Mouse (Mus musculus): ENCODE measurements around the gene Dennd5a. TPM values are rescaled to one million over a fixed set of nuclear protein-coding genes. Genes with fewer than 3 reads are reported as not detected.

Dennd5a gene
- total RNA-seq, 2 experiments from 2014 or later = 228 to 243 TPM

DNA sequence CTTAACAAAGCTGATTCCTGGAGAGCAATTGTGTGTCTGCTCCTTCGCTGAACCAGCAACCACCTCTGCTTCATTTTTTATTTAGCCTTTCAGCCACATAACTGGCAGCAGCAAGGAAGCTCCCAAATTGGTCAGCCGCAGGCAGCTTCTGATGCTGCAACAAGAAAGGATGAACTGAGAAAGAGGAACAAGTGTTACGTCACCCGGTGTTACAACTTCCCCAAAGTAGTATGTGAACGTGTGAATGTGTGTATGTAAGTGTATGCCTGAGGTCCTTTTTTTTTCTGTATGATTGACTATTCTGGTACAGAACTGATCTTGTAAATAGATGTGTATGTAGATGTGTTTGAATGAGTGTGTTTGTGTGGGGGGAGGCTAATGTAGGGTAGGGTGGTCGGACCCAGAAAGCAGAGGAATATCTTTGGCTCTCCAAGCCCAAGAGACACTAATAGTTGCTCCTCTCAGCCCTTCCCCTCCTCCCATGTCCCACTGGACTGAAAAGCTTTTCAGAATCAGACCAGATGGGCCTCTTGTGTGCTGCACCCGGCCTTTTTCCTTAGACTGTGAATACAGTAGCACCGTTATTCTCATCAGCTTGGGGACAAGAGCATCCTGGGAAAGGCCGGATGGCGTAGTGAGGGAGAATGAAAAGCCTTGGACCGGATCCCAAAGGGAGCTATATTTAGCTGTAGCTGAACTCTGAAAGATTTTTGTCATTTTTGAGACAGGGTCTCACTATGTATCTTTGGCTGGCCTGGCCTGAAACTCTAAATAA is 7.7 kb upstream of the Dennd5a start:
- DNase-seq (ENCODE audit: low spot score in 2 of 2) = no peak
- intact Hi-C loops (cut with DNase I) = no loop called here

DNA sequence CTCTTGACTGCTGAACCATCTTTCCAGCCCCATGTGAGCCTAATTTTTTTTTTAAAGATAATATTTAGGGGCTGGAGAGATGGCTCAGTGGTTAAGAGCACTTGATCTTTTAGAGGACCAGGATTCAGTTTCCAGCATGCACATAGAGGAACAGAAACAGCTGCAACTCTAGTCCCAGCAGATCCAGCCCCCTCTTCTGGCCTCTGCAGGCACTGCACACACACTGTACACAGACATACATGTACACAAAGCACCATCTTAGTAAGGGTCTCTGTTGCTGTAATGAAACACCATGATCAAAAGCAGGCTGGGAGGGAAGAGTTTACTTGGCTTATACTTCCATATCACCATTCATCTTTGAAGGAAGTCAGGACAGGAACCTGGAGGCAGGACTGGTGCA is 5.4 kb upstream of the Dennd5a start:
- intact Hi-C loops (cut with DNase I) = no loop called here
- no peak for DNase-seq (ENCODE audit: low spot score in 2 of 2)

DNA sequence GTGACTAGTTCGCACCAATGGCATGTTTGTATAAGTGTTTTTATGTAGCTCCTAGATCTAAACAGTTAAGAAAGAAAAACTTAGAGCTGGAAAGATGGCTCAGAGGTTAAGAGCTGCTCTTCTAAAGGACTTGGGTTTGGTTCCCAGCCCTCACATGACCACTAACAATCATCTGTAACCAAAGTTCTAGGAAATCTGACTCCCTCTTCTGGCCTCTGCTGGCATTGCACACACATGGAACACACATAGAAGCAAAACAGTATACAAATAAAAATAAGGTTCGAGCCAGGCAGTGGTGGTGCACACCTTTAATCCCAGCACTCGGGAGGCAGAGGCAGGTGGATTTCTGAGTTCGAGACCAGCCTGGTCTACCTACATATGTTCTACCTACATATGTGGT is 3.4 kb upstream of the Dennd5a start:
- intact Hi-C loops (cut with DNase I) = no loop called here
- no peak for DNase-seq (ENCODE audit: low spot score in 2 of 2)

GRCm38 (mm10) chr7:109962596-109962995 is 2.3 kb upstream of the Dennd5a start:
- no peak for DNase-seq (ENCODE audit: low spot score in 2 of 2)
- intact Hi-C loops (cut with DNase I) = no loop called here

DNA sequence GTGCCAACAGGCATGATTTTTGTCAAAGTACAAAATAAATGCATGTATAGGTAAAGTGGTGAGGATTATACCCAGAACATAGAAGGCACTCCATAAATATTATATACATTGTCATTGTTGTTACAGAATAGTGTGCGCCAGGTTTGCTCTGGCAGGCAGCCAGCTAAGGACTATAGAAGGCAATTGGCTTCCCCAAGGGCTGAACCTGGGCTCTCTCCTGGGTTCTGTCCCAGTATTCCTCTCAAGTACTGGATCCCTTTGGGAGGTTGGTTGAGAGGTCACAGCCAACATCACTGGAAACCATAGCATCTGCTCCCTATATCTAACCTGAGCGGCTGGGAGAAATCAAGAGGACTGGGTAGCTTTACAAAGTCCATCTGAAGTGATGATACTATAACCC is 1.3 kb upstream of the Dennd5a start:
- no peak for DNase-seq (ENCODE audit: low spot score in 2 of 2)
- intact Hi-C loops (cut with DNase I) = no loop called here

- no peak for DNase-seq (ENCODE audit: low spot score in 2 of 2)
- intact Hi-C loops (cut with DNase I) = no loop called here
Measured at GRCm38 (mm10) chr7:109960613-109961154, 414 bp upstream of the Dennd5a start.

DNA sequence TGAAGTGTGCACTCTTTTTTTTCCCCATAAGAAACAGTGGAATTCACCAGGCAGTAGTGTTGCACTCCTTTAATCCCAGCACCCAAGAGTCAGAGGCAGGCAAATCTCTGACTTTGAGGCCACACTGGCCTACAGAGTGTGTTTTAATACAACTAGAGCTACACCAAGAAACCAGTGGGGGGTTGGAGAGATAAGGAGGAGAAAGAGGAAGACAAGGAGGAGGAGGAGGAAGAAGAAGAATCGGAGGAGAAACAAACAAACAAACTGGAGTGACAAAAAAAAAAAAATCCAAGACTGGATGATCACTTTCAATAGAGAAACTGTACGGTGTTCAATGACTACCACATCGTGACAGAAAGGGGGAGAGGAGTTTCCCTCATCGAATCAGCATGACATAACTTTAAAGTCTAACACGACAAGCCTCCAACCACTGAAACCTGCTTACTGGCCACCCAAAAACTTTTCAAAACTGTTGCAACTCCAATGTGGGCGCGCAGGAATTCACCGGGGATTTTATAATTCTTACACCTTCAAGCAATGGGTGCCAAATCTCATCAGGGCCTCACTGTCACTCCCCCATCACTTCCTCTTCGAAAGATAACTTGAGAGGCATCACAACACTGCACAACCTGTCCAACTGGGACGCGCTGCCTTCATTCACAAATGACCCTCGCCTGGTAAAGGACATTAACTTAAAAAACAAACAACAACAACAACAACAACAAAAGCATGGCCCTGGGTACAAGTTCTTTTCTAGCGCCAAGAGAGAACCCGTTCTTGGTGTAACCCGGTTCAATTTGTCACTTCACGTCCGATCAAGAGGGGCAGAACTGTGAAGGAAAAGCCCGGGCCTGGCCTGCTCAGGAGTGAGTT is 1.2 kb downstream of the Dennd5a start:
- intact Hi-C loops (cut with DNase I) = no loop called here

GRCm38 (mm10) chr7:109957996-109958789 is 2.1 kb downstream of the Dennd5a start:
- no peak for DNase-seq (ENCODE audit: low spot score in 2 of 2)
- intact Hi-C loops (cut with DNase I) = no loop called here

More for the DNA sequence above, 1.2 kb downstream of the Dennd5a start:
- DNase-seq (ENCODE audit: low spot score in 2 of 2) = no peak

DNA sequence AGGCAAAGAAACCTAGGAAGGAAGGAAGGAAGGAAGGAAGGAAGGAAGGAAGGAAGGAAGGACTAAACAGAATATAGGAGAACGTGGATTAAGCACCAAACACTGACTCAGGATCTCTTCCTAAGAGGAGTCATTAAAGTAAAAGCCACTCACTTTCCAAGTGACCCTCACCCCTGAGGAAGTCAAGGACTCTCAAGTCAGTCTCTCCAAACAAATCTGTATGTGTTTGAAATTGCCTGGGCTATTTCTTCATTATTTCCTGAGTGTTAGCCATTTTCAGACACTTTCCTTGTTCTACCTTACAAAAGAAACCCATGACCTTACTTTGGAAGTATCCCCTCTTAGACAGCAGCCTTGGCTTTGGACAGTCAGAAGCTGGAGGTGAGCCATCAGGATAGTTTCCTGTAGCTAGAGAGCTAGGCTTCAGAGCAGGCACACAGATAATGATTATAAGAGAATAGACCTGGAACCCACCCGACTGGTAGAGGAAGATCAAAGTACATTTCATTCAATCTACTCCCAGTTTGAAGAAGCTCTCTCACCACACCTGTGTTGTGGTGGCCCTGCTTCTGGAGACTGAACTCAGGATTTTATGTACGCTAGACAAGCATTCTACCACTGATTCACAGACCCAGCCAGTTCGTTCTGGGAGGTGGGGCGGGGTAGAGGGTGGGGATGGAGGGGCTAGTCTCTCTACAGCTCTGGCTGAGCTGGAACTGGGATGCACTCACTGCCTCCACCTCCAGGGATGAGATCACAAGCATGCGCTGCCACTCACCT is 5.5 kb downstream of the Dennd5a start:
- intact Hi-C loops (cut with DNase I) = no loop called here
- DNase-seq (ENCODE audit: low spot score in 2 of 2) = no peak

- intact Hi-C loops (cut with DNase I) = no loop called here
Measured at GRCm38 (mm10) chr7:109951297-109951696, 9.0 kb downstream of the Dennd5a start.

DNA sequence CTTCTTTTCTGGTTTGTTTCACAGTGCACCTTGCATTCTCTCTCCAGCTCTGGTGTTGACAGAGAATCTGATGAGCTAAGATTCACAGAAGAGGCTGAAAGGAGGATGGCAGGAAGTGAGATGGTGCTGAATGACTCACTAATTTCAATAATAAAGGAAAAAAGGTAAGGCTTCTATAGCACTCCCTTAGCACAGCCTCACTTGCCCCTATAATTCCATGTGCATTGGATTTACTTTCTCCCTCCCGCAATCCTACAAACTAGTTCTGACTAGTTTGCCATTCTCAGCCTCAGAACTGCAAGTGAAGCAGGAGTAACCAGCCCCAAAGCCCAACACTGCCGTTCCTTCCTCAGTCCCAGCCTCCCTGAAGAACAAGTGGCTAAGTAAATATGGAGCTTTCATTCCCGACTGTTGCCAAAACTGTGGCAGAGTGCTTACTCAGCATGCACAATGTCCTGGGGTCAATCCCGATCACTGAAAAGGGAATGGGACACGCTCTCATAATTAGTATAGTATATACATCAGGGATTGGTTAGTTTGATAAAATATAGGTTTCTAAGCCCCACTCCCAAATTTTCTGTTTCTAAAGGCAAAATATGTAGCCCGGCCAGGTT is 15.7 kb downstream of the Dennd5a start:
- no peak for DNase-seq (ENCODE audit: low spot score in 2 of 2)

More at GRCm38 (mm10) chr7:109951297-109951696, 9.0 kb downstream of the Dennd5a start:
- DNase-seq (ENCODE audit: low spot score in 2 of 2) = no peak

DNA sequence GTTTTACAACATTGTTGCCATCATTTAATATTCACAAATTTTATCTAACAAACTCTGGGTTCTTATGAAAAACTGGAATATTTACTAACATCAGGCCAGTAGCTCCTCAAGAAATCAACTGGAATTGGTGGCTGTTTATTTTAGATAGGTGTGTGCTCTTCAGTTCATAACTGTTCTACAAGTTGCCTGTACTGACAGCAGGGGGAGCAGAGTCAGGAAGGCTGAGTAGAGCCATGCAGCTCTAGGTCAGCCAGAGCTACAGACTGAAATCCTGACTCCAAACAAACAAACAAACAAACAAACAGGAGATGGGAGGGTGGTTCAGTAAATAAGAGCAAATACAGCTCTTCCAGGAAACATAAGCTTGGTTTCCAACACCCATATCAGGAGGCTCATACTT is 30.6 kb downstream of the Dennd5a start:
- intact Hi-C loops (cut with DNase I) = no loop called here
- no peak for DNase-seq (ENCODE audit: low spot score in 2 of 2)

More for the DNA sequence above, 15.7 kb downstream of the Dennd5a start:
- intact Hi-C loops (cut with DNase I) = no loop called here

- intact Hi-C loops (cut with DNase I) = no loop called here
- peak; percentile 13 to 27 for DNase-seq (ENCODE audit: low spot score in 2 of 2)
Measured at GRCm38 (mm10) chr7:109928365-109928764, 31.9 kb downstream of the Dennd5a start.

GRCm38 (mm10) chr7:109924965-109925364 is 35.3 kb downstream of the Dennd5a start:
- no peak for DNase-seq (ENCODE audit: low spot score in 2 of 2)
- intact Hi-C loops (cut with DNase I) = no loop called here

DNA sequence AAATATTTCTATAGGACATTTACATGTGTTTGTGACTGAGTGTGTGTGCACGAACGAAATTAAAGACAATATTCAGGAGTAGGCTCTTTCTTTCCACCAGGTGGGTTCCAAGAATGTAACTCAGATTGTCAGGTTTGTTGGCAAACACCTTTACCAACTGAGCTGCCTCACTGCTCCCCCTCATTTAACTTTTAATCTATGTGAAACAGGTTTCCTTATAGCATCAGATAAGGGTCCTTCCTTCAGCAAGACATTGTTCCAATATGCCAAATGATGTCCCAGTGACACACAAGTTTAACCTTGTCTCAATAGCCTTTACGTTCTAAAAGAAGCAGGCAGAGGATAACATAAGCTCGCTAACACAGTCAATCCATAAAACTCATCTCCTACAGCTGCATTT is 37.4 kb downstream of the Dennd5a start:
- intact Hi-C loops (cut with DNase I) = no loop called here
- no peak for DNase-seq (ENCODE audit: low spot score in 2 of 2)

- no peak for DNase-seq (ENCODE audit: low spot score in 2 of 2)
- intact Hi-C loops (cut with DNase I) = loop anchor here (5.0 kb wide), 1 partner anchor 146 kb away; no protein-coding TSS in a partner anchor
Measured at GRCm38 (mm10) chr7:109906165-109906564, 54.1 kb downstream of the Dennd5a start.

DNA sequence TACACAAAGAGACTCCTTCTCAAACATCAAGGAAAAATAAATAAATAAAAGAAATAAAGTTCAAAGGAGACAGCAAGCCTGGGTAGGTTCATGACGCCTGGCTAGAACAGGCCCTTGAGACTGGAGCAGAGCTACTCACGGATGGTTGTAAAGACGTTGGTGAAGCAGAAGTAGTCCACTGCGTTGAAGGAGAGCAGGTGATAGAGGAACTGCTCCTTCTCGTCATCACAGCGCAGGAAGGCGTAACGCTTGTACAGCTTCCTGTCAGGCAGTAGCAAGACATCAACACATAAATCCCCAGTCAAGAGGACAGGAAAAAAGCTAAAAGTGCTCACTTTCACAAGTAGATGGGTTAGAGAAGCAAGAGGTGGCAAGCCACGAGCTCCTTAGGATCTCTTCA is 59.3 kb downstream of the Dennd5a start:
- no peak for DNase-seq (ENCODE audit: low spot score in 2 of 2)
- intact Hi-C loops (cut with DNase I) = no loop called here

GRCm38 (mm10) chr7:109898911-109899310 is 61.4 kb downstream of the Dennd5a start:
- no peak for DNase-seq (ENCODE audit: low spot score in 2 of 2)
- intact Hi-C loops (cut with DNase I) = loop anchor here (10.0 kb wide), 1 partner anchor 144 kb away; the partner anchor contains the start of gene Tmem9b

Data from left cerebral cortex, postnatal 36 days (tissue).